Mouse (Mus musculus) hindbrain, embryonic 11.5 days (tissue): ENCODE data around the gene 2700049A03Rik. TPM values are rescaled to one million over a fixed set of nuclear protein-coding genes. Genes with fewer than 3 reads are reported as not detected.
A peak's percentile ranks its signal among the peaks of the same experiment; 100 is the strongest.

ENCODE experiments used
- ATAC-seq: fragments of 200-750 bp; cut with Nextera tagmentation; 2 replicates; pipeline ENCODE4 v1.8.0; 2017; ENCODE audit warnings: mild to moderate bottlenecking, moderate TSS enrichment, moderate library complexity; ENCODE audit not compliant: low FRiP score
- DNase-seq: peaks from one replicate; pipeline ENCODE4 v3.0.0-alpha.2; 2015; ENCODE audit warnings: low spot score
- H3K27ac ChIP-seq: fragments of 300-500 bp; sonication (generic); 2 replicates; pipeline ENCODE4 v1.5.1; 2014; ENCODE audit warnings: mild to moderate bottlenecking, low read depth, low read length
- H3K27me3 ChIP-seq: fragments of 300-500 bp; sonication (generic); 2 replicates; pipeline ENCODE4 v1.6.1; 2014; ENCODE audit warnings: mild to moderate bottlenecking, low read length, moderate library complexity, mixed read lengths; ENCODE audit not compliant: control insufficient read depth, insufficient read depth
- H3K36me3 ChIP-seq: fragments of 300-500 bp; sonication (generic); 2 replicates; pipeline ENCODE4 v1.6.1; 2014; ENCODE audit warnings: mild to moderate bottlenecking, low read length, moderate library complexity, mixed read lengths; ENCODE audit not compliant: control insufficient read depth, insufficient read depth
- H3K4me1 ChIP-seq: fragments of 300-500 bp; sonication (generic); replicated peaks from 2 replicates; pipeline ENCODE4 v1.6.1; 2014; ENCODE audit warnings: low read length, mixed read lengths; ENCODE audit not compliant: control insufficient read depth, insufficient read depth
- H3K4me2 ChIP-seq: fragments of 300-500 bp; sonication (generic); replicated peaks from 2 replicates; pipeline ENCODE4 v1.6.1; 2014; ENCODE audit warnings: mild to moderate bottlenecking, low read depth, low read length
- H3K4me3 ChIP-seq: fragments of 300-500 bp; sonication (generic); 2 replicates; pipeline ENCODE4 v1.5.1; 2014; ENCODE audit warnings: low read depth, low read length
- H3K9ac ChIP-seq: fragments of 300-500 bp; sonication (generic); 2 replicates; pipeline ENCODE4 v1.6.1; 2014; ENCODE audit warnings: low read depth, low read length
- H3K9me3 ChIP-seq: fragments of 300-500 bp; sonication (generic); 2 replicates; pipeline ENCODE4 v1.6.1; 2016; ENCODE audit warnings: low read length; ENCODE audit not compliant: control insufficient read depth
- WGBS: fragments of 180-500 bp; shearing (Covaris S2); extraction: QIAGEN DNeasy Blood & Tissue Kit; methylation state at CpG from one replicate; pipeline ENCODE4 v1.1.7; 2014; 5-methylcytosine and 5-hydroxymethylcytosine counted together
- polyA plus RNA-seq: library from polyadenylated mRNA; unstranded; fragments of >200 nt; fragmentation: Nextera tagmentation; extraction: Ambion mirVana; gene quantifications from 2 replicates; pipeline ENCODE4 v1.2.1, GENCODE M21; 2014

2700049A03Rik gene
- polyA plus RNA-seq, 1 experiment from 2014 or later = 23.3 TPM

GRCm38 (mm10) chr12:71123286-71123685, 13.4 kb upstream of the 2700049A03Rik start:
- H3K27ac ChIP-seq = no peak overlapping the region
- H3K9me3 ChIP-seq = no peaks in the 10 kb centered on the region
- no peaks in the 10 kb centered on the region for H3K36me3 ChIP-seq
- no peaks in the 10 kb centered on the region for H3K27me3 ChIP-seq
- DNase-seq = no peak
- H3K9ac ChIP-seq = no peak overlapping the region
- WGBS = 90% methylated on average over 9 of the region's 9 CpGs
- H3K4me1 ChIP-seq = no peaks in the 10 kb centered on the region
- H3K4me3 ChIP-seq = no peak overlapping the region
- H3K4me2 ChIP-seq = no peak overlapping the region
- ATAC-seq = no peak

GRCm38 (mm10) chr12:71135581-71135980, 1.1 kb upstream of the 2700049A03Rik start:
- Histone ChIP-seq H3K9ac (no peak overlapping the region), H3K4me2 (peak overlapping the region; percentile 77), H3K27ac (no peak overlapping the region), H3K9me3 (no peaks in the 10 kb centered on the region), H3K36me3 (no peaks in the 10 kb centered on the region), H3K27me3 (no peaks in the 10 kb centered on the region), H3K4me3 (peak overlapping the region; percentile 96), H3K4me1 (no peaks in the 10 kb centered on the region; the same call in 1 of the 2 replicates)
- DNase-seq (no peak), ATAC-seq (no peak)
- WGBS = 42% methylated on average over 5 of the region's 5 CpGs

DNA sequence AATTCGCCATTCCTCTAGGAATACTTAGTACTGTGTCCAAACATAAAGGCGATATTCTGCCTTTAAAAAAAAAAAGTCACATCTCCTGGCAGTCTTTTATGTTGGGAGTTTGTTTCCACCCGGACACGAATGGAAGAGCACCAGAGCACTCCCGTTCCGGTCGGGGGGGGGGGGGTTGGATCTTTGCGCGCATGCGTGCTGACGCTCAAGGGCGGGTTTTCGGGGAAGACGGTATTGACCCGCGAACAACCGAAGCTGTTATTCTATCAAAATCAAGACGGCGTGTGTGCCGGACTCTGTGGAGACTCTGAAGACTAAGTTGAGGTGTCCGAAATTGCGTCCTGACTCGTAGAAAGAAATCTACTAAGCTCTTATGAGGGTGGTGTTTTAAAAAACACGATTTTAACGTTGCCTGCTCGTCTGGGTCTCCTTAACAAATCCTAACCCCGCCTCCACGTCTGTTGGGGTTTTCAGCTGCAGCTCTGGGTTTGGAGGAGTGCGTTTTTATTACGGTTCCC, 385 bp downstream of the 2700049A03Rik start:
- H3K9ac ChIP-seq = peak overlapping the region; percentile 86
- ATAC-seq (peak; percentile 88), DNase-seq (peak; percentile 95)
- no peaks in the 10 kb centered on the region for H3K9me3 ChIP-seq
- no peaks in the 10 kb centered on the region for H3K27me3 ChIP-seq
- H3K4me3 ChIP-seq = peak overlapping the region; percentile 96
- H3K4me2 ChIP-seq = peak overlapping the region; percentile 59
- H3K4me1 ChIP-seq = no peaks in the 10 kb centered on the region; the same call in 1 of the 2 replicates
- peak overlapping the region; percentile 51 for H3K27ac ChIP-seq
- under 1% methylated on average over 30 of the region's 30 CpGs for WGBS
- 0 out of 2 replicates have a peak, but pooled peaks cover 3% of the 10 kb centered on the region for H3K36me3 ChIP-seq

DNA sequence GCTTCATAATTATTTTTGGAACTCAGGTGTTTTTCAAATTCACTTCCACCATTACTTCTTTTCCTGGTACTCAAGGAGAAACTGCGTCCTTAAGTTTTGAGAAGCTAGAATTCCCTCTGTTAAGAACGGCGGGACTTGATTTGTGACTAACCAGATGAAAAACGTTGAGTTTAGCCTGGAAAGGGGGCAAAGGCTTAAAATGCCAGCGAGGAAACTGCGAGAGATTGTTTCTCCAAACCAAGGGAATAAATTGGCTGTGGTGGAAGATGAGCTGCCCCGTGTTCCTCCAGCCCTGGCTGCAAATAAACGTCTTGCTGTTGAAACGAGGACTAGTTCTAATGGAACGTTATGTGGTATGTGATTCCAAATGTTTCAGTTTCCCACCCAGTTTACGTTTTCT, 1.0 kb downstream of the 2700049A03Rik start:
- Histone ChIP-seq H3K36me3 (0 out of 2 replicates have a peak, but pooled peaks cover 3% of the 10 kb centered on the region), H3K4me3 (peak overlapping the region; percentile 96), H3K4me1 (no peaks in the 10 kb centered on the region; the same call in 1 of the 2 replicates), H3K9me3 (no peaks in the 10 kb centered on the region), H3K27ac (no peak overlapping the region), H3K4me2 (peak overlapping the region; percentile 59), H3K27me3 (no peaks in the 10 kb centered on the region), H3K9ac (peak overlapping the region; percentile 86; the same call in 1 of the 2 replicates)
- WGBS = 9% methylated on average over 11 of the region's 11 CpGs
- ATAC-seq (no peak), DNase-seq (peak; percentile 6)

DNA sequence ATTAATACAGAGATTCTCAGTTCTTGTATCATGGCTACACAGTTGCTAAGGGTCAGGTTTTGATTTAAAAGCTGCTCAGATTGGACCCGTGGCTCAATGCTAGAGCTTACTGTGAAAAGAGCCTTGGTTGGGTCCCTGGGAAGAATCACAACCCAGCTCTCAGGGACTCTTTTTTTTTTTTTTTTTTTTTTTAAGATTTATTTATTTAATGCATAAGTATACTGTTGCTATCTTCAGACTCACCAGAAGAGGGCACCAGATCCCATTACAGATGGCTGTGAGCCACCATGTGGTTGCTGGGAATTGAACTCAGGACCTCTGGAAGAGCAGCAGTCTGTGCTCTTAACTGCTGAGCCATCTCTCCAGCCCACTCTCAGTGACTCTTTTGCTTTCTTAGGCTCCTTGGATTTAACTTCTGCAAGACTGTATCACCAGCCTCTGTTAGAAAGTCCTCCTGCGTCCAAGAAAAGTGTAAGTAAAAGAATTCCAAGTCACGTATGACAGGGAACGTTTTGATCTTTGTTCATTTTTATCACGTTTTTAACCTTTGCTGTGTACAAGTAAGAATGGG, 2.7 kb downstream of the 2700049A03Rik start:
- DNase-seq (no peak), ATAC-seq (no peak)
- Histone ChIP-seq H3K4me1 (no peaks in the 10 kb centered on the region; the same call in 1 of the 2 replicates), H3K9me3 (no peaks in the 10 kb centered on the region), H3K27ac (no peak overlapping the region), H3K4me3 (no peak overlapping the region), H3K27me3 (no peaks in the 10 kb centered on the region), H3K9ac (no peak overlapping the region), H3K36me3 (peaks cover 6% of the 10 kb centered on the region; the same call in 1 of the 2 replicates), H3K4me2 (no peak overlapping the region)
- WGBS = 79% methylated on average over 5 of the region's 5 CpGs

DNA sequence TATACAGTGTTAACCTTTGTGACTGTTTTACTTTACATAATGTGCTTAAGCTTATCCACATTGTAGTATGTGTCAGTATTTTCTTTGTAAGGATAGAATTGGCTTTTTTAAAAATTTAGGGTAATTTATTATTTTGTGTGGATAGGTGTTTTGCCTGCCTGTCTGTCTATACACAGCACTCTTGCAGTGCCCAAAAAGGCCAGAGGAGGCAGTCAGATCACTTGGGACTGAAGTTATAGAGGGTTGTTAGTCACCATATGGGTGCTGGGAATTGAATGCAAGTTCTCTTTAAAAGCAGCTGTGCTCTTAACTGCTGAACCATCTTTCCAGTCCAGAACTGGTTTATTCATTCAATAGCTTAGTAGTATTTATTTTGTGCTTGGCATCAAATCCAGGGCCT, 4.5 kb downstream of the 2700049A03Rik start:
- Histone ChIP-seq H3K4me2 (no peak overlapping the region), H3K27ac (no peak overlapping the region), H3K27me3 (no peaks in the 10 kb centered on the region), H3K9ac (no peak overlapping the region), H3K9me3 (no peaks in the 10 kb centered on the region), H3K4me1 (no peaks in the 10 kb centered on the region; the same call in 1 of the 2 replicates), H3K4me3 (no peak overlapping the region), H3K36me3 (peaks cover 6% of the 10 kb centered on the region; the same call in 1 of the 2 replicates)
- ATAC-seq = no peak
- no peak for DNase-seq

DNA sequence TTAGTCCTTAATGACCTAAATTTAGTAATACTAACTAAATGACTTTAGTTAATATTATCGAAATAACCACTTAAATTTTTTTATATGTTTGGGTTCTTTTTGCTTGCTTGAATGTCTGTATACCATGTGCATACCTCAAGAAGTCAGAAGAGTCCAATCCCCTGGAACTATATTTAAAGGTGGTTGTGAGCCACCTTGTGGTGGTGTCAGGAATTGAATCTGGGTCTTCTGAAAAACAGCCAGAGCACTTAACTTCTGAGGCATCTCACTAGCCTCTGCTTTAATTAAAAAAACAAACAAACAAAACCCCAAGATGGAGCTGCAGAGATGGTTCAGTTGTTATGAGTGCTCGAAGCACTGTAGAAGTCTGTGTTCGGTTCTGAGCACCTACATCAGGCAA, 11.0 kb downstream of the 2700049A03Rik start:
- Histone ChIP-seq H3K4me3 (no peak overlapping the region), H3K27me3 (no peaks in the 10 kb centered on the region), H3K9me3 (no peaks in the 10 kb centered on the region), H3K4me2 (no peak overlapping the region), H3K27ac (no peak overlapping the region), H3K36me3 (peaks cover 6% of the 10 kb centered on the region), H3K9ac (no peak overlapping the region), H3K4me1 (no peaks in the 10 kb centered on the region)
- ATAC-seq (no peak), DNase-seq (peak; percentile 62)
- 84% methylated on average over 3 of the region's 3 CpGs for WGBS

DNA sequence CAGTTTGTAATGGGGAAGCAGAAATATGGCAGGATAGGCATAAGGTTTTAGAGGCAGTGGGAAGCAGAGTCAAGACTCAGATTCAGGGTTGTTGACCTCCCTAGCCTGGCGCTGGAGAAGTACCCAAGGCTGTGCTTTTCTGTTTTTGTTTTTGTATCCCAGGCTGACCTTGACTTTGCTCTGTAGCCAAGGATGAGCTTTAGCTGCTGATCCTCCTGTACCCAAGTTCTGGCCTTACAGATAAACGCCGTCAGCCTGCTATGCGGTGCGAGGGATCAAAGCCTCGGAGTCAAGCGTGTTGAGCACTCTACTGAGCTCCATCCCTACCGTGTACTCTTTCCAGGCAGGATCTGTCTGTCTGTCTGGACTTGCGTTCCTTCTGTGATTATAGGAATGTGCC, 12.2 kb downstream of the 2700049A03Rik start:
- H3K36me3 ChIP-seq = peaks cover 5% of the 10 kb centered on the region; the same call in 1 of the 2 replicates
- H3K4me3 ChIP-seq = no peak overlapping the region
- no peak overlapping the region for H3K9ac ChIP-seq
- ATAC-seq (no peak), DNase-seq (no peak)
- WGBS = 97% methylated on average over 9 of the region's 9 CpGs
- H3K4me1 ChIP-seq = no peaks in the 10 kb centered on the region
- H3K9me3 ChIP-seq = no peaks in the 10 kb centered on the region
- no peaks in the 10 kb centered on the region for H3K27me3 ChIP-seq
- no peak overlapping the region for H3K27ac ChIP-seq
- no peak overlapping the region for H3K4me2 ChIP-seq

- ATAC-seq = no peak
- no peak overlapping the region for H3K4me2 ChIP-seq
- H3K4me3 ChIP-seq = no peak overlapping the region
- H3K36me3 ChIP-seq = peaks cover 5% of the 10 kb centered on the region; the same call in 1 of the 2 replicates
- no peak overlapping the region for H3K9ac ChIP-seq
- no peaks in the 10 kb centered on the region for H3K27me3 ChIP-seq
- 92% methylated on average over 6 of the region's 6 CpGs for WGBS
- no peak overlapping the region for H3K27ac ChIP-seq
- H3K4me1 ChIP-seq = no peaks in the 10 kb centered on the region
- no peak for DNase-seq
- H3K9me3 ChIP-seq = no peaks in the 10 kb centered on the region
These were observed 12.8 kb downstream of the 2700049A03Rik start for GRCm38 (mm10) chr12:71149456-71149855.
